Mouse (Mus musculus): ENCODE data around the gene Ecd. TPM values are rescaled to one million over a fixed set of nuclear protein-coding genes. Genes with fewer than 3 reads are reported as not detected.
"Not testable (repeated sequence)": the region's sequence is repeated elsewhere in the genome, so short reads cannot be mapped to it uniquely, and the experiment has no call there.

Gene Ecd
- polyA plus RNA-seq, 2 experiments from 2014 or later: 59.5 to 69.5 TPM

GRCm38 (mm10) chr14:20324196-20324595, 23.7 kb downstream of the Ecd start:
- no peak for ATAC-seq

GRCm38 (mm10) chr14:20319420-20319819, 28.5 kb downstream of the Ecd start:
- no peak for ATAC-seq

- ATAC-seq: no peak
These were observed 32.8 kb downstream of the Ecd start for GRCm38 (mm10) chr14:20315137-20315536.

GRCm38 (mm10) chr14:20305085-20305484, 42.8 kb downstream of the Ecd start:
- ATAC-seq: not testable (repeated sequence)

- ATAC-seq: no peak
These were observed 49.8 kb downstream of the Ecd start for GRCm38 (mm10) chr14:20298131-20298530.

- no peak for ATAC-seq
These were observed 50.3 kb downstream of the Ecd start for GRCm38 (mm10) chr14:20297616-20298015.

- ATAC-seq: no peak
These were observed 53.0 kb downstream of the Ecd start for GRCm38 (mm10) chr14:20294947-20295346.

- peak; percentile 100 for ATAC-seq
These were observed 53.6 kb downstream of the Ecd start, which contains the start of gene Nudt13 for GRCm38 (mm10) chr14:20294117-20294892. TSS of gene Nudt13 (plus strand) at chr14:20294697.

- no peak for ATAC-seq
These were observed 56.5 kb downstream of the Ecd start for GRCm38 (mm10) chr14:20291391-20291790.

Other genes starting within 250 kb of the Ecd start
- gene Saysd1, start 209.6 kb downstream of the Ecd start, polyA plus RNA-seq (2017; shearing (Covaris generic)): 10 to 100 TPM; 23.7 to 37.7 TPM
- 1 to 10 TPM; 3.6 to 4.4 TPM for gene Kcnk5, start 166.3 kb downstream of the Ecd start, polyA plus RNA-seq (2017; shearing (Covaris generic))
- not detected for gene Kcnk16, start 78.9 kb downstream of the Ecd start, polyA plus RNA-seq (2017; shearing (Covaris generic))
- gene Nudt13, start 53.4 kb downstream of the Ecd start, polyA plus RNA-seq (2017; shearing (Covaris generic)): 10 to 100 TPM; 16.2 to 17.6 TPM
- 10 to 100 TPM; 38.4 to 66.1 TPM for gene Fam149b, start within 50 bp of the Ecd start, polyA plus RNA-seq (2017; shearing (Covaris generic))
- gene Dnajc9, start 40.8 kb upstream of the Ecd start, polyA plus RNA-seq (2017; shearing (Covaris generic)): 100 to 1,000 TPM; 100 to 140 TPM
- gene Mrps16, start 45.5 kb upstream of the Ecd start, polyA plus RNA-seq (2017; shearing (Covaris generic)): 100 to 1,000 TPM; 127 to 128 TPM
- not detected for gene Cfap70, start 104.1 kb upstream of the Ecd start, polyA plus RNA-seq (2017; shearing (Covaris generic))
- gene Anxa7, start 132.0 kb upstream of the Ecd start, polyA plus RNA-seq (2017; shearing (Covaris generic)): 10 to 100 TPM; 51.3 to 57.5 TPM
- gene Mss51, start 148.8 kb upstream of the Ecd start, polyA plus RNA-seq (2017; shearing (Covaris generic)): 1 to 10 TPM in 1 of 2 experiments, under 1 TPM in 1; 0.60 to 2.5 TPM
- gene Ppp3cb, start 198.5 kb upstream of the Ecd start, polyA plus RNA-seq (2017; shearing (Covaris generic)): 10 to 100 TPM; 29.8 to 47.4 TPM